Mouse (Mus musculus): ENCODE measurements at regions not wholly inside any gene's neighbourhood (a gene's known extent, or its start where the extent isn't known, plus 50 kb on each side); places are given as distances from the start of the nearest gene placed in this dataset.

- no peak; the same call in 1 of the 2 replicates for ATAC-seq (ENCODE audit: low FRiP score)
- peaks cover 9% of the 10 kb centered on the region; the same call in 1 of the 2 replicates for H3K27me3 ChIP-seq (replicated peaks)
- H3K36me3 ChIP-seq, result no peaks in the 10 kb centered on the region
- H3K9me3 ChIP-seq (replicated peaks), result no peaks in the 10 kb centered on the region
- H3K27ac ChIP-seq (replicated peaks), result no peak overlapping the region
- H3K9ac ChIP-seq (replicated peaks), result no peak overlapping the region
- WGBS, result 76% methylated on average over 15 of the region's 15 CpGs
- no peak overlapping the region for H3K4me3 ChIP-seq (replicated peaks)
- peak overlapping the region; percentile 46 for H3K4me2 ChIP-seq
- H3K4me1 ChIP-seq, result peaks cover 10% of the 10 kb centered on the region
Measured at GRCm38 (mm10) chr13:73009547-73010475, 250.5 kb upstream of the Irx4 start.

GRCm38 (mm10) chr13:73019181-73019580, 241.1 kb upstream of the Irx4 start:
- Histone ChIP-seq H3K27ac (replicated peaks) (no peak overlapping the region), H3K27me3 (replicated peaks) (no peaks in the 10 kb centered on the region; the same call in 1 of the 2 replicates), H3K4me1 (no peaks in the 10 kb centered on the region), H3K4me2 (no peak overlapping the region), H3K9me3 (replicated peaks) (no peaks in the 10 kb centered on the region), H3K36me3 (no peaks in the 10 kb centered on the region), H3K9ac (replicated peaks) (no peak overlapping the region), H3K4me3 (replicated peaks) (no peak overlapping the region)
- ATAC-seq (ENCODE audit: low FRiP score), result no peak
- WGBS, result 63% methylated on average over 10 of the region's 10 CpGs

- Histone ChIP-seq H3K4me3 (replicated peaks) (no peak overlapping the region), H3K4me1 (no peaks in the 10 kb centered on the region), H3K4me2 (no peak overlapping the region), H3K27ac (replicated peaks) (no peak overlapping the region), H3K36me3 (no peaks in the 10 kb centered on the region), H3K9ac (replicated peaks) (no peak overlapping the region), H3K27me3 (replicated peaks) (peaks cover 21% of the 10 kb centered on the region), H3K9me3 (replicated peaks) (no peaks in the 10 kb centered on the region)
- WGBS, result 65% methylated on average over 3 of the region's 3 CpGs
- ATAC-seq (ENCODE audit: low FRiP score), result no peak
Measured at GRCm38 (mm10) chr13:73031217-73031616, 229.1 kb upstream of the Irx4 start.

- ATAC-seq (ENCODE audit: low FRiP score), result no peak
- 32% methylated on average over 3 of the region's 3 CpGs for WGBS
- no peak overlapping the region for H3K4me2 ChIP-seq
Measured at GRCm38 (mm10) chr13:73033055-73033454, 227.2 kb upstream of the Irx4 start.

GRCm38 (mm10) chr13:73034065-73034831, 226.0 kb upstream of the Irx4 start:
- 13% methylated on average over 10 of the region's 10 CpGs for WGBS

More at GRCm38 (mm10) chr13:73033055-73033454, 227.2 kb upstream of the Irx4 start:
- no peak overlapping the region for H3K9ac ChIP-seq (replicated peaks)
- H3K4me3 ChIP-seq (replicated peaks), result no peak overlapping the region
- H3K9me3 ChIP-seq (replicated peaks), result no peaks in the 10 kb centered on the region
- no peak overlapping the region for H3K27ac ChIP-seq (replicated peaks)
- H3K27me3 ChIP-seq (replicated peaks), result peaks cover 21% of the 10 kb centered on the region
- H3K4me1 ChIP-seq, result no peaks in the 10 kb centered on the region
- no peaks in the 10 kb centered on the region for H3K36me3 ChIP-seq

GRCm38 (mm10) chr13:73034886-73035285, 225.4 kb upstream of the Irx4 start:
- no peaks in the 10 kb centered on the region for H3K9me3 ChIP-seq (replicated peaks)
- no peaks in the 10 kb centered on the region for H3K36me3 ChIP-seq
- no peak overlapping the region for H3K27ac ChIP-seq (replicated peaks)
- peak; percentile 26; the same call in 1 of the 2 replicates for ATAC-seq (ENCODE audit: low FRiP score)
- no peak overlapping the region for H3K4me3 ChIP-seq (replicated peaks)
- H3K9ac ChIP-seq (replicated peaks), result no peak overlapping the region
- no peaks in the 10 kb centered on the region for H3K4me1 ChIP-seq
- H3K27me3 ChIP-seq (replicated peaks), result peaks cover 28% of the 10 kb centered on the region
- no peak overlapping the region for H3K4me2 ChIP-seq
- WGBS, result 19% methylated on average over 10 of the region's 10 CpGs

More at GRCm38 (mm10) chr13:73034065-73034831, 226.0 kb upstream of the Irx4 start:
- Histone ChIP-seq H3K9me3 (replicated peaks) (no peaks in the 10 kb centered on the region), H3K4me1 (no peaks in the 10 kb centered on the region), H3K27ac (replicated peaks) (no peak overlapping the region), H3K4me2 (no peak overlapping the region), H3K36me3 (no peaks in the 10 kb centered on the region), H3K9ac (replicated peaks) (no peak overlapping the region), H3K27me3 (replicated peaks) (peaks cover 25% of the 10 kb centered on the region), H3K4me3 (replicated peaks) (no peak overlapping the region)
- peak; percentile 81; the same call in 1 of the 2 replicates for ATAC-seq (ENCODE audit: low FRiP score)

- Histone ChIP-seq H3K9me3 (replicated peaks) (no peaks in the 10 kb centered on the region), H3K4me1 (no peaks in the 10 kb centered on the region), H3K4me2 (no peak overlapping the region), H3K36me3 (no peaks in the 10 kb centered on the region), H3K27ac (replicated peaks) (no peak overlapping the region), H3K27me3 (replicated peaks) (peaks cover 29% of the 10 kb centered on the region), H3K4me3 (replicated peaks) (no peak overlapping the region), H3K9ac (replicated peaks) (no peak overlapping the region)
- ATAC-seq (ENCODE audit: low FRiP score), result no peak
- 29% methylated on average over 2 of the region's 2 CpGs for WGBS
Measured at GRCm38 (mm10) chr13:73035336-73035940, 224.8 kb upstream of the Irx4 start.

GRCm38 (mm10) chr13:73039731-73040130, 220.5 kb upstream of the Irx4 start:
- no peaks in the 10 kb centered on the region for H3K9me3 ChIP-seq (replicated peaks)
- H3K36me3 ChIP-seq, result no peaks in the 10 kb centered on the region
- 91% methylated on average over 5 of the region's 5 CpGs for WGBS
- no peak overlapping the region for H3K27ac ChIP-seq (replicated peaks)
- peaks cover 13% of the 10 kb centered on the region for H3K27me3 ChIP-seq (replicated peaks)
- no peak for ATAC-seq (ENCODE audit: low FRiP score)
- H3K4me3 ChIP-seq (replicated peaks), result no peak overlapping the region
- no peak overlapping the region for H3K4me2 ChIP-seq
- H3K4me1 ChIP-seq, result peaks cover 11% of the 10 kb centered on the region
- H3K9ac ChIP-seq (replicated peaks), result no peak overlapping the region

GRCm38 (mm10) chr13:73041233-73042040, 218.8 kb upstream of the Irx4 start:
- peak; percentile 87 for ATAC-seq (ENCODE audit: low FRiP score)
- H3K4me2 ChIP-seq, result peak overlapping the region; percentile 9; the same call in 1 of the 2 replicates
- H3K4me3 ChIP-seq (replicated peaks), result no peak overlapping the region
- peaks cover 11% of the 10 kb centered on the region for H3K4me1 ChIP-seq
- H3K36me3 ChIP-seq, result no peaks in the 10 kb centered on the region
- 20% methylated on average over 14 of the region's 14 CpGs for WGBS
- H3K27ac ChIP-seq (replicated peaks), result 0 out of 2 replicates have a peak overlapping the region, but pooled peaks have one; percentile 2
- peaks cover 8% of the 10 kb centered on the region for H3K27me3 ChIP-seq (replicated peaks)
- H3K9me3 ChIP-seq (replicated peaks), result no peaks in the 10 kb centered on the region
- no peak overlapping the region for H3K9ac ChIP-seq (replicated peaks)

GRCm38 (mm10) chr13:73069840-73070530, 190.3 kb upstream of the Irx4 start:
- H3K27me3 ChIP-seq (replicated peaks), result peaks cover 44% of the 10 kb centered on the region

More at GRCm38 (mm10) chr13:73069840-73070530, 190.3 kb upstream of the Irx4 start:
- ATAC-seq (ENCODE audit: low FRiP score), result peak; percentile 58; the same call in 1 of the 2 replicates
- H3K4me2 ChIP-seq, result peak overlapping the region; percentile 24
- peaks cover 27% of the 10 kb centered on the region for H3K4me1 ChIP-seq
- WGBS, result 7% methylated on average over 13 of the region's 13 CpGs
- H3K36me3 ChIP-seq, result no peaks in the 10 kb centered on the region
- no peak overlapping the region for H3K9ac ChIP-seq (replicated peaks)
- H3K9me3 ChIP-seq (replicated peaks), result no peaks in the 10 kb centered on the region
- H3K4me3 ChIP-seq (replicated peaks), result no peak overlapping the region
- H3K27ac ChIP-seq (replicated peaks), result no peak overlapping the region
